Mouse (Mus musculus) gastrocnemius, postnatal 10 days (tissue): ENCODE measurements around the gene Ssbp3. TPM values are rescaled to one million over a fixed set of nuclear protein-coding genes. Genes with fewer than 3 reads are reported as not detected.

Experiments used
- DNase-seq: peaks from one replicate; pipeline ENCODE4 v3.0.0; 2021; ENCODE audit warnings: mixed read lengths
- total RNA-seq, 2 experiments: library from RNA; stranded (reverse); gene quantifications; 2 replicates each; pipeline ENCODE4 v1.2.3; 2021

The Ssbp3 gene
- total RNA-seq, 2 experiments from 2014 or later, result 29.4 to 35.1 TPM

GRCm38 (mm10) chr4:107011325-107012004 lies 101.0 kb downstream of the Ssbp3 start:
- DNase-seq, result no peak

- DNase-seq, result no peak
Measured at GRCm38 (mm10) chr4:107012005-107012478, 101.5 kb downstream of the Ssbp3 start.

- DNase-seq, result no peak
Measured at GRCm38 (mm10) chr4:107012574-107012973, 102.1 kb downstream of the Ssbp3 start.

- no peak for DNase-seq
Measured at GRCm38 (mm10) chr4:107013119-107013816, 102.8 kb downstream of the Ssbp3 start.

- no peak for DNase-seq
Measured at GRCm38 (mm10) chr4:107013817-107014260, 103.3 kb downstream of the Ssbp3 start.

DNA sequence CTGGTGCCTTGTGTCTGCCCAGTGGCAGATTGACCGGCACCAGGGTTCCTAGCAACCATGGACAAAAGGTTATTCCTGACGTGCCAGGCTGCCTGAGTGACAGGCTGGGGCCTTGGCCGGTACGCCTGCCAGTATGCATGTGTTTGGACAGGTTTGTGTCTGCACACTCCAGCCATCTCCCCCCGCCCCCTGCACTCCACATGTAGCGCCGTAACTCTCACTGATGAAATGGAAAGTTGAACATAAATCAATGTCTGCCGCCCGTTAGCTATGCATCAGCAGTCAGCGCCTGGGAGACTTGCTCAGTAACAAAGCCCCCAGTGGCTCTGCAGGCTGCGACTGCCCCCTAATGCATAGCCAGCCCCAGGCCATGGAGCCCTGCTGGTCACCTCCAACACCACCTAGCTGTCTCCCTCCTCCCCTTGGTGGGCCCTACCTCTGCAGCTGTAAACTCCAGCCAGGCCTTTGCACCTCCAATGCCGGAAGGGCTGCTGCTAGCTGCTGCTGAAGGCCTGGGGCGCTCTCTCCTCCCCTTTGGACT lies 105.5 kb downstream of the Ssbp3 start:
- DNase-seq, result no peak

DNA sequence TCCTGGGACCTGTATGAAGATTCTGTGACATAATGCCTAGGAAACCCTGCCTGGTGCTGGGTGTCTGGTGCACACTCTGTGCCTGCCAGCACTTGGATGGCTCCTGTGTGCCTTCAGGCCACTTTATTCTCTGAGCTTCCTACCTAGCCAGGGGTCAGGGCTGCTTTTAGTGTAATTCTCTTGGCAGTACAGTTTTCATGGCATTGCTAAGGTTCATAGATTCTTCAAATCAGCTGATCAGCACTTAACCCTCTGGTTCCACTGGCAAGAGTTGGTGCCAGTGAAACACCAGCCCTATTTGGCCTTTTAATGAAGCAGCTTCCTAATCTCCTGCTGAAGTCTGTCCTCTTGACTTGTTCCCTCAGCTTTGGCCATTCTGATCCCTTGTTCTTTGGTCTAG lies 106.8 kb downstream of the Ssbp3 start:
- no peak for DNase-seq

- DNase-seq, result peak; percentile 18
Measured at GRCm38 (mm10) chr4:107018521-107018920, 108.0 kb downstream of the Ssbp3 start.

DNA sequence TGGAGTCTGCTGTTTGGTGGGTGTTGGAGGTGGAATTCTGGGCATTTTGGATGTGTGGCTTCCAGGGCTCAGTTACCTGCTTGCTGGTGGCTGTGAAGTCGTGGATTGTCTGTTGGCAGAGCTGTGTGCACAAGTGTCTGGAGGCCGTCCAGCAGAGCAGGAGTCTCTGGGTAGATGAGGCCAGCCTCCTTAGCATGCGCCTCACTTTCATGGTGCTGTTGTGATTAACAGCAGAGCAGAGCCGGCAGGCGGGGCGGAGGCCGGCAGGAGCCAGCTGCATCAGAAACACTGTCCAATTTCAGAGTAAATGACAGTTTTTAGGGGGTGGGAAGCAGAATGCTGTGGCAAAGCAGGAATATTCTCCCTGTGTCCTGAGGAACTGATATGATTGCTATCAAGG lies 108.5 kb downstream of the Ssbp3 start:
- peak; percentile 52 for DNase-seq

- no peak for DNase-seq
Measured at GRCm38 (mm10) chr4:107020287-107021000, 109.9 kb downstream of the Ssbp3 start.

GRCm38 (mm10) chr4:107021464-107021863 lies 111.0 kb downstream of the Ssbp3 start:
- DNase-seq, result no peak

DNA sequence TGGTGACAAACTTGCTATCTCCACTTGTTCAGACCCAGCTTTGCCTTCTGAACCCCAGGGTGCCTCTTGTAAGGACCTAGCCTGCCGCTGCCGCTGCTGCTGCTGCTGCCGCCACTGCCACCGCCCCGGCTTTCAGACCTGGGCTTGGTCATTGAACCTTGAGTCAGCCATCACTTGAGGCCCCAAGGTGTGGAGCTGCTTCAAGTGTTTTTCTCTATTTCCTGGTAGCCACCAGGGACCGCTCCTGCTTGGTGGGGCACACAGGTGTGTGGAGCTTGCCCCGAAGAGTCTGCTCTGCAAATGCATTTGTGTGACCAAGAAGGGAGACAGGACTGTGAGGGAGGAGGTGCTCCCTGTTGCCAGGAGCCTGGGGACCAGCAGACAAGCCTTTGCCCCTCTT lies 114.4 kb downstream of the Ssbp3 start:
- DNase-seq, result no peak

DNA sequence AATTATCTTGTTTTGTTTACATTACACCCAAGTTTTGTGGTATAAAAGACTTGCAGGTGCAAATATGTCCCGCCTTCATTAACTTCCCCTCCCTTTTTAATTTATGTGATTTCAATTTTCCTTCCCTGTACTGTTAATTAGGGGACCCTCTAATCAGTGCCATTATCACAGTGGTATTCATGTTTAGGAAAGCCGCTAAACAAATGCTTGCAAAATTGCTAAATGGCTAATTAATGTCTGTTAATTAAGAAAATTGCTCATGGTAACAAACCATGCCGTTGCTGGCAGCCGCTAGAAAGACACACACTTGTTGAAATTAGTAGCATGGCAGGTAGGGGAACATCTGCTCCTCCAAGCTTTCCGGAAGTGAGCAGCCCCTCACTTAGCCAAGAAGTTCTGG lies 114.9 kb downstream of the Ssbp3 start:
- no peak for DNase-seq

DNA sequence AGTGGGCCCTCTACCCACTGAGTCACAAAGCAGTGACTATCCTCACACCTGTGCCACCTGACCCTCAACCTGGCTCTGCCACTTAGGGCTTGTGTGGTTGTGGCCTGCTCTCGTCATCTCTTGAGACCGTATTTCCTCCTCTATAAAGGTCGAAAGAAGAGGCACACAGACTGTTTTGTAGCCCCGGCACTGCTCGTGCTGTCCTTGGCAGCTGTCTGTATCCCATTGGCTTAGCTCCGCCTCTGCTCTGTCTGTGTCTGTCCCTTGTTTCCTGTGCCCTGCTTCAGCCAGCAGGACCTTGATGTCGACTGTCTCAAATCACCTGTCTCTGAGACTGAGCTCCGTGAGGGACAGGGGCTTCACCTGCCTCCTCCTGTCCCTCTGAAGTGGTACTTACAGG lies 116.0 kb downstream of the Ssbp3 start:
- no peak for DNase-seq

DNA sequence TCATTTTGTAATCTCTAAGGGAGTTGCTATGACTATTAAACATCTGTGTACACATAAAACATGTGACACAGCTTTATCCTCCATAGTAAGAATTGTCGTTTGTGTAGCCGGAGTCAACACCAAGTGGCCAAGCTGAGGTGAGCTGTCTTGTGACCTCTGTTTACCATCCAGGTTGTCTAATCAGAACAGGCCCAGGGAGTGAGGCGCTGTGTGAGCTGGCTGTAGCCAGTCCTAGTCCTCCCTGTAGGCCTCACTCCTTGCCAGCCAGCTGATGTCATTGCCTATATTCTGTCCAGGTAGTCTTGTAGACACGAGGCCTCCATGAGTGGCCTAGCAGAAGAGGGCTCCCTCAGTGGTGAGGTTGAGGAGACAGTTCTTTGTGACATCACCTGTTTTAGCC lies 125.2 kb downstream of the Ssbp3 start:
- no peak for DNase-seq

- DNase-seq, result no peak
Measured at GRCm38 (mm10) chr4:107036985-107037384, 126.5 kb downstream of the Ssbp3 start.

GRCm38 (mm10) chr4:107038303-107038702 lies 127.8 kb downstream of the Ssbp3 start:
- DNase-seq, result no peak

- no peak for DNase-seq
Measured at GRCm38 (mm10) chr4:107039270-107039669, 128.8 kb downstream of the Ssbp3 start.

GRCm38 (mm10) chr4:107042304-107042703 lies 131.8 kb downstream of the Ssbp3 start:
- no peak for DNase-seq

GRCm38 (mm10) chr4:107045188-107045587 lies 134.7 kb downstream of the Ssbp3 start:
- DNase-seq, result no peak

DNA sequence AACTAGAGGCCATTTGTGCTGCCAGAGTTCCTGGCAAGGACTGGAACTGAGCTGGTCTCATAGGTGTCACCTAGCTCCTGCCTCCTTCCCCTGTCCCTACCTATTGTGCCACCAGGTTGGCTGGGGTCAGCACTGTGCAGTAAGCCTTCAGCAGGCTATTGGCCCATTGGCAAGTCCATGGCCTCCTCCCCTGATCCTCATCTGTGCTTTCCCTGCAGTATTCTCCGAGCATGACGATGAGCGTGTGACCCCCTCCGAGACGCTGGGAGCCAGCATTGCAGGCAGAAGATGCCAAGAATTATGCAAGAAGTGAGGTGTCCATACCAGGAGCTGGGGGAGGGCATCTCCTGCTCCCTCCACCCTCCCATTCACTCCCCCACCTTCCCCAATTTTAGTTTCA lies 137.3 kb downstream of the Ssbp3 start:
- DNase-seq, result no peak

- peak; percentile 68 for DNase-seq
Measured at GRCm38 (mm10) chr4:107048568-107049162, 138.2 kb downstream of the Ssbp3 start.
